Mouse (Mus musculus) T-cell, adult 2 months (primary cell): ENCODE results near the gene Uaca.
A peak's percentile ranks its signal among the peaks of the same experiment; 100 is the strongest.

Source experiments
- DNase-seq: peaks from one replicate; pipeline ENCODE4 v3.0.0; 2022; ENCODE audit warnings: low spot score

Uaca gene

GRCm38 (mm10) chr9:60837449-60838141, 43.3 kb downstream of the Uaca start:
- no peak for DNase-seq

GRCm38 (mm10) chr9:60838331-60838872, 44.1 kb downstream of the Uaca start:
- no peak for DNase-seq

- DNase-seq: no peak
Measured at GRCm38 (mm10) chr9:60841393-60841792, 47.1 kb downstream of the Uaca start.

- no peak for DNase-seq
Measured at GRCm38 (mm10) chr9:60843415-60844076, 49.2 kb downstream of the Uaca start.

GRCm38 (mm10) chr9:60848730-60849129, 54.4 kb downstream of the Uaca start:
- DNase-seq: no peak

- no peak for DNase-seq
Measured at GRCm38 (mm10) chr9:60849986-60850385, 55.6 kb downstream of the Uaca start.

- DNase-seq: no peak
Measured at GRCm38 (mm10) chr9:60854196-60854595, 59.9 kb downstream of the Uaca start.

- DNase-seq: peak; percentile 5
Measured at GRCm38 (mm10) chr9:60857833-60858232, 63.5 kb downstream of the Uaca start.

- DNase-seq: peak; percentile 49
Measured at GRCm38 (mm10) chr9:60858306-60858960, 64.1 kb downstream of the Uaca start.

- peak; percentile 59 for DNase-seq
Measured at GRCm38 (mm10) chr9:60859031-60859430, 64.7 kb downstream of the Uaca start.

- no peak for DNase-seq
Measured at GRCm38 (mm10) chr9:60861030-60861429, 66.7 kb downstream of the Uaca start.

- no peak for DNase-seq
Measured at GRCm38 (mm10) chr9:60864664-60865063, 70.3 kb downstream of the Uaca start.

- no peak for DNase-seq
Measured at GRCm38 (mm10) chr9:60865866-60866265, 71.5 kb downstream of the Uaca start.

GRCm38 (mm10) chr9:60870451-60870850, 76.1 kb downstream of the Uaca start:
- DNase-seq: no peak

GRCm38 (mm10) chr9:60870919-60871503, 76.7 kb downstream of the Uaca start:
- no peak for DNase-seq

- DNase-seq: no peak
Measured at GRCm38 (mm10) chr9:60873257-60874054, 79.1 kb downstream of the Uaca start.

GRCm38 (mm10) chr9:60874055-60874392, 79.7 kb downstream of the Uaca start:
- no peak for DNase-seq

- DNase-seq: no peak
Measured at GRCm38 (mm10) chr9:60876085-60876484, 81.7 kb downstream of the Uaca start.

GRCm38 (mm10) chr9:60876531-60876930, 82.2 kb downstream of the Uaca start:
- DNase-seq: no peak

- DNase-seq: no peak
Measured at GRCm38 (mm10) chr9:60878051-60878557, 83.8 kb downstream of the Uaca start.

- no peak for DNase-seq
Measured at GRCm38 (mm10) chr9:60878630-60879029, 84.3 kb downstream of the Uaca start.

GRCm38 (mm10) chr9:60885148-60885547, 90.8 kb downstream of the Uaca start:
- DNase-seq: no peak
